Mouse (Mus musculus): Measurements from ENCODE around the gene Vmn1r86.
A peak's percentile ranks its signal among the peaks of the same experiment; 100 is the strongest.
"Not testable (repeated sequence)": the region's sequence is repeated elsewhere in the genome, so short reads cannot be mapped to it uniquely, and the experiment has no call there.

Vmn1r86 gene

GRCm38 (mm10) chr7:13119817-13120216, at the start of gene Vmn1r86:
Vmn1r86 (minus strand) TSS chr7:13119917.
- DNase-seq = no peak

GRCm38 (mm10) chr7:13159268-13159667, 39.6 kb upstream of the Vmn1r86 start, which contains the start of gene Vmn1r88:
Vmn1r88 (plus strand) TSS chr7:13159568.
- no peak for DNase-seq

GRCm38 (mm10) chr7:13140057-13140456, 20.3 kb upstream of the Vmn1r86 start, which contains the start of gene Vmn1r87:
Vmn1r87 (minus strand) TSS chr7:13140157.
- no peak for DNase-seq

DNA sequence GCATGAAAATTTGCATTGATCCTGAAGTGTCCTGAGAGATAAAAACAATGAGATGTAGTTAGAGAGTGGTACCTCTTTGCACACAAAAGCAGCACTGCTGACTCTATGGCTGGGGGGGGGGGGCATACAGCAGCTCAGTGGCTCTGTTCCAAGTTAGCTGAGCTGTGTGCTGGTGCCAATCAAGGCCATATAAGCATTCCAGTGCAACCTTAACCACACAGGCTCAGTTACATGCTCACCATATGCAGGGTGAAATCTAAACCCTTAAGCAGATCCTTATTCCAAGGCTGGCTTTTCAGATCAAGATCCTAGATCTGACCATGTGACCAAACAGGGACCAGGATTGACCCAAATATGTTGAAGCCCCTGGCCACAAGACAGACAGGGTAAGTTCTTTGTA, 17.6 kb upstream of the Vmn1r86 start:
- DNase-seq = no peak

DNA sequence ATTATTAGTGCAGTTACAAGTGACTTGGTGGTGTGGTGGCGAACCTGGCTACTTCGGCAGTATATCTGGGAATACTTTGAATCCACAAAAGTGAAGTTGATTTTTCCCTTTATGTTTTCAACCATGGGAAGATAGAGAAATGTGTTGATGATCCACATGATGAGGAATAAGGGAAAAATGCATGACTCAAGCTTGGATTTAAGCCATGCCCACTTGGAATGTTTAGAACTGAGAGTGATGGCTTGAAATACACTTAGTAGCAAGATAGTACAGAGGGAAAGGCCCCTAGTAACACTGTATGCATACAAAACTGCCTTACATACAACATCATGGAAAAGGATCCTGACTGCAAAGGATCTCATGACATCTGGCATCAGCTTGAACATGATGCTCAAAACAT, 12.1 kb upstream of the Vmn1r86 start:
- no peak for DNase-seq

GRCm38 (mm10) chr7:13123554-13124153, 3.9 kb upstream of the Vmn1r86 start:
- peak in 1 of 2 experiments; percentile 5 for DNase-seq

- DNase-seq = no peak
Measured at GRCm38 (mm10) chr7:13095073-13095472, 24.6 kb downstream of the Vmn1r86 start, which contains the start of gene Vmn1r85. Vmn1r85 (minus strand) TSS chr7:13095173.

DNA sequence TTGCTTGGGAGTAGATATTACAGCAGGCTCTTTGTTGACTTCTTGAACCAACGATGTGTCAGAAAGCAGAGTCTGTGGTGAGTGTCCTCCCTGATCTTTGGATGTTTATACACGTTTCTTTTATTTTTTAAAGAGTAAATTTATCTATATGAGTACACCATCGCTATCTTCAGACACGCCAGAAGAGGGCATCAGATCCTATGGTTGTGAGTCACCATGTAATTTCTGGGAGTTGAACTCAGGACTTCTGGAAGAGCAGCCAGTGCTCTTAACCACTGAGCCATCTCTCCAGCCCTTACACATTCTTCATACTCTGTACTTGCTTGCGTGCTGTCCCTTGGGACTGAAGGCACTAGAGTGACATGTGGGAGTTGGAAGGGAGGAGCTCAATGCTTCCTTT, 47.4 kb downstream of the Vmn1r86 start:
- DNase-seq = no peak

GRCm38 (mm10) chr7:13063399-13063798, 56.3 kb downstream of the Vmn1r86 start:
- not testable (repeated sequence) for DNase-seq

GRCm38 (mm10) chr7:13059536-13059935, 60.2 kb downstream of the Vmn1r86 start:
- no peak for DNase-seq

- no peak for DNase-seq
Measured at GRCm38 (mm10) chr7:13056913-13057700, 62.6 kb downstream of the Vmn1r86 start.

- DNase-seq = peak; percentile 84 to 88
Measured at GRCm38 (mm10) chr7:13054287-13055010, 65.3 kb downstream of the Vmn1r86 start, which contains the start of gene Mzf1. Mzf1 (minus strand) TSS chr7:13054764.

DNA sequence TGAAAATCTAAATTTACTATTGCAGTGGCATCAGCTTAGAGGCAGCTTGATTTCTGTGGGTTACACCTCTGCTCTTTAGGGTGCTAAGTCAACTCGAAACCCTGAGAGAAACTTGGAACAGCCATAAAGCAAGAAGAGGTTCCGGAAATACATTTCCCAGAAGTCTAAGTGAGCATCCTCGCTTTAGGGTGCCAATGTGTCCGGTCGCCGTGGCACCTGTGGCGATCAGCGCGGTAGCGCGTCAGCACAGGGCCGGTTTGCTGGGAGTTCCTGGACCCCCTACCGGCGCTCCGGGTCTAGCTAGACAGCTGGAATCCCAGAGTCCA, 65.8 kb downstream of the Vmn1r86 start:
- DNase-seq = no peak

DNA sequence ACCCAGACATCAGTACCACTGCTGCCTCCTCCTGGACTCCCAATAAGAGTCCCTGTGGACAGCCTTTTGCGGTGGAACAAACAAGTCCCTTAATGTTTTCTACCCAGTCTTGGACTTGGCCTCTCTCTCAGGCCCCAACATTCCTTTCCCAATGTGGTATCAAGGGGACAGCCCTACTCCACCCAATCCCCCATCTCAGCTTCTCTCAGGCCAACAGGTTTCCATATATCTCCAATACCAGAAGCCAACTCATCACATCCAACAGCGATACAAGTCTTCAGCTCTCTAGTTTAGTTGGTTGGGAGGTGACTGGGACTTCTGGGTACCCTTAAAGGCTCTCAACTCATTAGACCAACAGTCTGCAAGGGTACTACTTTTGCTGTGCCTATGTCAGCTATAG, 66.2 kb downstream of the Vmn1r86 start:
- no peak for DNase-seq

DNA sequence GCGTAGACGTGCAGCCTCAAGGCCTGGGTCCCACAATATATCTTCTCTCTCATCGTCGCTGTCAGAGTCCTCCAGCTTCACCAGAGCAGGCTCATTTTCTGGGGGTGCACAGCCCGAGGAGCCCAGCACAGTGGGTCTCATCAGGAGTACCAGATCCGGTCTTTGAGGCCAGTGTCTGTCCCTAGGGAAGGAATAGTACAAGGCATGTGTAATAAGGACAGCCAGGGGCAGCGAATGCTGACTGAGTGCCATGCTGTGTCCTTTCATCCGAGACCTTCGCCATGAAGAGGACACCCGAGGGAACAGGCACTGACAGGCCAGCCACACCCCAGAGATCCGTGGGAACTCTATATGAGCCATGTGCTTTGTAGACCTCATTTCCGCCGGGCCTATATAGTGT, 66.7 kb downstream of the Vmn1r86 start:
- no peak for DNase-seq
